Mouse (Mus musculus) brain, embryonic 14.5 days (tissue): ENCODE data around the gene Aspm.

Experiments used
- CTCF ChIP-seq: fragments of 200-500 bp; IDR thresholded peaks from 2 replicates; pipeline ENCODE4 v1.5.1; 2012; ENCODE audit warnings: inconsistent platforms, mild to moderate bottlenecking, moderate library complexity, borderline replicate concordance; ENCODE audit not compliant: insufficient read depth, insufficient read length; ENCODE audit errors: extremely low read depth
- POLR2A ChIP-seq: fragments of 200-500 bp; IDR thresholded peaks from 2 replicates; pipeline ENCODE4 v1.6.1; 2012; ENCODE audit warnings: mild to moderate bottlenecking, inconsistent platforms, borderline replicate concordance; ENCODE audit not compliant: poor library complexity, insufficient read depth, insufficient read length, severe bottlenecking; ENCODE audit errors: extremely low read depth

- TF ChIP-seq CTCF (no peak), POLR2A (no peak)
Measured at GRCm38 (mm10) chr1:139423931-139424330, 30.6 kb upstream of the Aspm start.
